Mouse (Mus musculus) megakaryocyte, embryonic 14.5 days (primary cell): ENCODE data around the gene Trmt61a.

ENCODE experiments used
- FLI1 ChIP-seq: IDR thresholded peaks from 2 replicates; pipeline ENCODE4 v1.6.1; 2012; ENCODE audit warnings: low read length, inconsistent platforms, mixed read lengths
- GATA1 ChIP-seq: IDR thresholded peaks from 3 replicates; pipeline ENCODE4 v1.6.1; 2012; ENCODE audit warnings: mixed read lengths, low read length, inconsistent platforms, borderline replicate concordance

GRCm38 (mm10) chr12:111670371-111670971 is 7.4 kb upstream of the Trmt61a start:
- TF ChIP-seq GATA1 (no peak), FLI1 (no peak)
